Mouse (Mus musculus) olfactory bulb, adult 2 months (tissue): ENCODE data around the gene Uqcc3. TPM values are rescaled to one million over a fixed set of nuclear protein-coding genes. Genes with fewer than 3 reads are reported as not detected.
"Not testable (repeated sequence)": the region's sequence is repeated elsewhere in the genome, so short reads cannot be mapped to it uniquely, and the experiment has no call there.

Experiments
- H3K27ac ChIP-seq: fragments of 200-500 bp; 2 replicates; pipeline ENCODE4 v1.5.1; 2012; ENCODE audit warnings: low read depth, low read length; ENCODE audit not compliant: insufficient read depth
- H3K4me1 ChIP-seq: fragments of 200-500 bp; 2 replicates; pipeline ENCODE4 v1.6.1; 2012; ENCODE audit warnings: low read length; ENCODE audit not compliant: control insufficient read depth, insufficient read depth
- H3K4me3 ChIP-seq: fragments of 200-500 bp; 2 replicates; pipeline ENCODE4 v1.5.1; 2012; ENCODE audit warnings: mild to moderate bottlenecking, low read depth, low read length, moderate library complexity; ENCODE audit not compliant: insufficient read depth
- CTCF ChIP-seq: fragments of 200-500 bp; IDR thresholded peaks from 2 replicates; pipeline ENCODE4 v1.5.1; 2012; ENCODE audit warnings: low read depth, mild to moderate bottlenecking, low read length, moderate library complexity; ENCODE audit not compliant: insufficient read depth
- POLR2A ChIP-seq: fragments of 200-500 bp; IDR thresholded peaks from 2 replicates; pipeline ENCODE4 v1.6.1; 2012; ENCODE audit warnings: mild to moderate bottlenecking, low read depth, low read length, moderate library complexity; ENCODE audit not compliant: insufficient read depth
- WGBS: fragments of 180-500 bp; shearing (Covaris S2); methylation state at CpG from one replicate; pipeline ENCODE4 v1.1.7; 2018; 5-methylcytosine and 5-hydroxymethylcytosine counted together
- polyA plus RNA-seq: library from polyadenylated mRNA; stranded (reverse); fragments of >200 nt; gene quantifications from 2 replicates; pipeline ENCODE4 v1.2.4, GENCODE M21; 2012; ENCODE audit warnings: low replicate concordance; ENCODE audit not compliant: missing spikeins, insufficient read depth, insufficient read length

The Uqcc3 gene
- polyA plus RNA-seq, 1 experiment: not detected

- Histone ChIP-seq H3K4me1 (no peaks in the 10 kb centered on the region), H3K4me3 (no peak overlapping the region), H3K27ac (no peak overlapping the region)
- TF ChIP-seq POLR2A (no peak), CTCF (no peak)
- WGBS: 59% methylated on average over 1 of the region's 1 CpGs
These were observed 6.3 kb upstream of the Uqcc3 start for GRCm38 (mm10) chr19:8886916-8887584.

DNA sequence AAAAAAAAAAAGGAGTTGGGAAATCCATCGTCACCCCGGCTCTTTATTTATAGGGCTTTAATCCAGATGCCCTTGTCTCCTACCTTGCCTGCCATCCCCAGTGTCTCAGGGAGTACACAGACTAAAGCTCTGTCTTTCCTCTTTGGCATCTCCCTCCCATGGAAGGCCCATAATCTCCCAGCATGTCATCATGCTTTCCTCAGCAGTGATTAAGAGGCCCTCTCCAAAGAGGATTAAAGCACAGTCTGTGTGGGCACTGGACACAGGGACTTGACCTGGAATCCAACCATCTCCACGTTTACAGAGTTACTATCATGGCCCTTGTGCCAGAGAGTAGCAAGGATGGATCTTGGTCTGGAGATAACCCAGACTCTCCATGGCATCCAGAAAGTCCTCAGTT is 2.9 kb upstream of the Uqcc3 start, which contains the start of the genes Lbhd1 and Gm49403:
TSS of gene Lbhd1 (plus strand) at position 117 of the 400 bp plus-strand sequence.
TSS of gene Gm49403 (plus strand) at position 315 of the 400 bp plus-strand sequence.
- H3K4me3 ChIP-seq: no peak within 1 kb of the TSS
- TF ChIP-seq CTCF (no peak), POLR2A (no peak)
- H3K4me1 ChIP-seq: peaks cover 3% of the 10 kb centered on the region; the same call in 1 of the 2 replicates
- no peak within 1 kb of the TSS for H3K27ac ChIP-seq
- WGBS: 73% methylated on average over 3 of the region's 3 CpGs

GRCm38 (mm10) chr19:8881034-8881392 is 290 bp upstream of the Uqcc3 start:
- WGBS: 5% methylated on average over 3 of the region's 3 CpGs
- 0 out of 2 replicates have a peak overlapping the region, but pooled peaks have one; percentile 17 for H3K27ac ChIP-seq
- H3K4me3 ChIP-seq: peak overlapping the region; percentile 65
- no peak for TF ChIP-seq CTCF
- TF ChIP-seq POLR2A: no peak
- peaks cover 3% of the 10 kb centered on the region; the same call in 1 of the 2 replicates for H3K4me1 ChIP-seq

GRCm38 (mm10) chr19:8875031-8875430 is 5.7 kb downstream of the Uqcc3 start:
- Histone ChIP-seq H3K4me3 (no peak overlapping the region), H3K27ac (no peak overlapping the region), H3K4me1 (peaks cover 4% of the 10 kb centered on the region)
- TF ChIP-seq CTCF (no peak), POLR2A (no peak)
- 92% methylated on average over 7 of the region's 7 CpGs for WGBS

DNA sequence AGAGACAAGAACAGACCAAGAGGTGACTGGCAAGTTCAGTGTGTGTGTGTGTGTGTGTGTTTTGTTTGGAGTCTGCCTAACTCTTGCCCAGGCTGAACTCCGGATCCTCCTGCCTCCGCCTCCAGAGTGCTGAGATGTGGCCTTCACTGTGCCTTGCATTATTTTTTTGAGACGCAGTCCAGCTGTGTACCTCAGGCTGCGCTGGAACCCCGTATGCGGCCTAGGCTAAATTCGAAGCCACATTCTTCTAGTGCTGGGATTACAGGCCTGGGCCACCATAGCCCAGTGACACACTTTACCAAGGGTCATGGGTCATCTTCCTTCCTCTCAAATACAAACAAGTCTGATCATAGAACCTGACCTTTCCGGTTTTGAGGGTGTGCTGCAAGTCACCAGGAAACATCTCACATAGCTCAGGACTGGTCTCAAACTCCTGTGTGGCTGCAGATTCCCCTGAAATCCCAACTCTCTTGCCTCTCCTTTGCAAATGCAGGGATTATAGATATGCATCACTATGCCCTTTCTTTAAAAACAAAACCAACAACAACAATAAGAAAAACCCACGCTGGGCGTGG is 8.4 kb downstream of the Uqcc3 start:
- H3K27ac ChIP-seq: no peak overlapping the region
- H3K4me3 ChIP-seq: peak overlapping the region; percentile 96
- TF ChIP-seq POLR2A: no peak
- no peak for TF ChIP-seq CTCF
- WGBS: 72% methylated on average over 10 of the region's 10 CpGs
- H3K4me1 ChIP-seq: peaks cover 4% of the 10 kb centered on the region

- H3K27ac ChIP-seq: peak within 1 kb of the TSS; percentile 57
- WGBS: 1% methylated on average over 59 of the region's 59 CpGs
- H3K4me3 ChIP-seq: peak within 1 kb of the TSS; percentile 96
- TF ChIP-seq CTCF (no peak), POLR2A (peak; percentile 57; the same call in 1 of the 2 replicates)
- H3K4me1 ChIP-seq: peaks cover 4% of the 10 kb centered on the region
These were observed 9.2 kb downstream of the Uqcc3 start, which contains the start of gene Ubxn1 for GRCm38 (mm10) chr19:8871267-8872186. Gene Ubxn1 (plus strand): TSS chr19:8871496.

DNA sequence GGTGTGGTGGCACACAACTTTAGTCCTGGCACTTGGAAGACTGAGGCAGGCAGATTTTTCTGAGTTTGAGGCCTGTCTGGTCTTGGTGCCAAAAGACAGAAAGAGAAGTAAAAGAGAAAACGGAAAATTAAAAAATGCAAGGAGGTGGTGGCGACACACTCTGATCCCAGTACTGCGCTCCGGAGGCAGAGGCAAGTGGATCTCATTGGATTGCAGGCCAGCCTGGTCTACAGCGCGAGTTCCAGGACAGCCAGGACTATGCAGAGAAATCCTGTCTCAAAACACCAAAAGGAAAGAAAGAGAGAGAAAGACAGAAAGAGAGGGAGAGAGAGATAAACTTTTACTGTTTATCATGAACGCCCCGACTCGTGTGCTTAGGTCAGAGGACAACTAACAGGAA is 9.9 kb downstream of the Uqcc3 start:
- H3K27ac ChIP-seq: 0 out of 2 replicates have a peak overlapping the region, but pooled peaks have one; percentile 41
- 38% methylated on average over 9 of the region's 9 CpGs for WGBS
- peak overlapping the region; percentile 96 for H3K4me3 ChIP-seq
- TF ChIP-seq POLR2A (no peak), CTCF (no peak)
- H3K4me1 ChIP-seq: peaks cover 4% of the 10 kb centered on the region

GRCm38 (mm10) chr19:8870381-8870780 is 10.3 kb downstream of the Uqcc3 start:
- not testable (repeated sequence) for H3K4me1 ChIP-seq, H3K27ac ChIP-seq, H3K4me3 ChIP-seq
- 72% methylated on average over 3 of the region's 3 CpGs for WGBS
